Mouse (Mus musculus): Measurements from ENCODE around the gene Dync2li1.

Dync2li1 gene

GRCm38 (mm10) chr17:84611971-84612370 lies 14.3 kb upstream of the Dync2li1 start:
- peak in 1 of 2 experiments; percentile 42 for DNase-seq

DNA sequence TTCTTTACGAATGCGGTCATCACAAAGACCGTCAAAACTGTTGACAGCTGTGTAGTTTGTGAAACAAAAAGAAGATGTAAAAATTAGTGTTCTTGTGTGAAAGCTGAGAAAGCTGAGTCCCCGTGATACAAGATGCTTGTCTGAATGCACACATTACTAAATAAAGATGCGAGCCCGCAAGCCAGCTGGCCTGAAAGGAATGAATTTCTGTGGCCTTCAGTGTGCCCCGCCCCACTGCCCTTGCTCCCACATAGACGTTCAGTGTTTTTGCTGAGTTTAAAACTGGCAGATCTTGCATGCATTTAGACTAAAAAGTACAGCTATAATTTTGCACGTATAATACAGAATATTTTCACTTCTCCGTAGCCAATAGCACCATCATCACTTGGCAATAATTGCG lies 10.5 kb upstream of the Dync2li1 start:
- no peak for DNase-seq

DNA sequence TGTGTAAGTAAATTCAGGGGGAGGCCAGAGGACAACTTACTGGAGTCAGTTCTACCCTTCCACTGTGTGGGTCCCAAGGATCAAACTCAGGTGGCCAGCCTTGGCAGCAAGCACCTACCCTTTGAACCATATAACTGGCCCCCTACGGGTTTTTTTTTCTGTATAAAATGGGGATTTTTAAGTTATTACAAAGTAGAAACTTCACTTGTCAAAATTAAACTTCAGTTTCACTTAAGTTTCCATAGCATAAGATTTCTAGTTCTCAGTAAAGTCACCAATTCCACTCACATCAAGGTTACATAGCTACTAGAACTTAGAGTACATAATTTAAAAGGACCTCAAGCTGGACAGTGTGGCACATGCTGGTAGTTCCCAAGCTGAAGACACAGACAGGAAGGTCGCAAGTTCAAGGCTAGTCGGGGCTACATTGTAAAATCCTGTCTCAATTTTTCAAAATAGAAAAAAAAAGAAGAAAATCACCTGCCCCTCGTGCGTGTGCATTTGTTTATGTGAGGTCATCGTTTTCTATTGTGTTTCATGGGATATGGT lies 9.7 kb upstream of the Dync2li1 start:
- DNase-seq: no peak

GRCm38 (mm10) chr17:84617953-84618352 lies 8.3 kb upstream of the Dync2li1 start:
- no peak for DNase-seq

DNA sequence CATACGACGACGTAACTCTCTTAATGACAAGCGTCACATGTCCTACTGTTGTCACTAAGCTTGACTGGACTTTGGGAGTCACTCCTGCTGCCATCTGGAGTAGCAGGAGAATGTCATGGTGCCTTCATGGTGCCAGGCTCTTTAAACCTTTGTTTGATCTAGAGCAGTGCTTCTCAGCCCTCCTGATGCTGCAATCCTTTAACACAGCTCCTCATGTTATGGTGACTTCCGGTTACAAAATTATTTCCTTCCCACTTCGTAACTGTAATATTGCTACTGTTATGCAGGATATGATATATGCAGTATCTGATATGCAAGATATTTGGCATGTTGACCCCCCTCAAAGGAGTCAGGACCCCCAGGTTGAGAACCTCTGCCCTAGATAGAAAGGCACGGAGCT lies 7.2 kb upstream of the Dync2li1 start:
- DNase-seq: no peak

DNA sequence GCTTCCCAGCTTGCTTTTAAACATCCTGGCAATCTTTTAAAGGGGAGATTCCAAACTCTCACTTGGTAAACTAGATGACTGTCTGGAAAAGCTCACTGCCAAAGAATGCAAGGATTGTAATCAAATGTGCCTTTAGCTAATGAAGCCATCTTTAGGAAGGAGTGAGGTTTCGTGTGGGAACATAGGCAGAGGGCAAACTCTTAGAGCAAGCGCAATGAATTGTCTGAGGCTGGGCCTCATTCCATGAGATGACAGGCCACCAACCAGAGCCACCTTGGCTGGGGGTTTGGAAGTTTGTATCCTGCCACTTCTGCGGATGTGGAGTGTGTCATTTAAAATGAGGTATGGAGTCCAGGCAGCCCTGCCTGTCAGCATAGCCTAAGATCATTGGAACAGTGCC lies 6.2 kb upstream of the Dync2li1 start:
- no peak for DNase-seq

GRCm38 (mm10) chr17:84620610-84621009 lies 5.7 kb upstream of the Dync2li1 start:
- DNase-seq: no peak

DNA sequence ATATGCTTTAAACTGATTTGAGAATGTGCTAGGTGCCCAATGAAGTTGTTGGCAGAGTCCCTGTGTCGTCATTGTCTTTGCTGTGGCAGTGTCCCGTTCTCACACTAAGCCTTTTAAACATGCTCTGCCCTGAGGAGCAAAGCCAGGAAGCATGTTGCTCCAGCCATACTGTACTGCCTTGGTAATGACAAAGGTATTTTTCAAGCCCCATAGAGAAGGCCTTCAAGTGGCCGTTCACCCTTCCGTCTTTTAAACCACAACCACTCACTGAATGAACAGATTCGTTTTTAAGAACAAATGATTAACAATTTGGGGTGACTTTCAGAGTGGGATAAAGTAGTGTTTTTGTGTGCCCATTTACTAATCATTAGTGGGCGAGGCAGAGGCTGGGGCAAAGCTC lies 5.1 kb upstream of the Dync2li1 start:
- DNase-seq: no peak

DNA sequence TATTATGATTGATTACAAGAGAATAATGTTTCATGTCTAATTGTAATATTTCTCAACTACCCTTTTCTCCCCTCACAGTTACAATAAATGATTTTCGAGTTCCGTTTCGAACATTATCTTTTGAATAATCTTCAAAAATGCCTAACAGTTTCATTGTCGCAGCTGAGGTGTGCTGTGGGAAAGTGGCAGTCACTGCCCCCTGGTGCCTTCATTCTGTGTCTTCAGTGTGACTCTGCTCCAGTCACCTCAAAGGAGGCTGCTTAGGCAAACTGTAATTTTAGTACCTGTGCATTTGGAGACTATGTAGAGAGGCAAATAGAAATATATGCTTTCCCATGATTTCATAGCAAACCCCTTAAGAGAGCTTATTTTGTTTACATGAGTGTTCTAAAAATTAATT lies 4.3 kb upstream of the Dync2li1 start:
- DNase-seq: no peak

DNA sequence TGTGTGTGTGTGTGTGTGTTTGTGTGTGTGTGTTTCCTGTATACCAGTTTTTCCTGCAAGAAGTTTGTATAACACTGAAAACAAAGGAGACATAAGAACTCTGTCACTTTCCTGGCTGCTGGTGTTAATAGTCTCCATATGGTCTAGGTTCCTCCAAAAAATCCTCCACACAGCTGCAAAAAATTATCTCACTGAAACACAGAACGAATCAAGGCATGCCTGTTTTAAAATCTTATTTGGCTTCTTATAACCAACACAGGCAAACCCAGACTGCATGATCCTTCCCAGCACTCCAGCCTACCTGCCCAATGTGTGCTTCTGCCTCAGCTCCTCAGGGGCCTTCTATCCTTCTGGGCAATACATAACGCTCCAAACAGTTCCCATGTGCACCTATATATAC lies 3.4 kb upstream of the Dync2li1 start:
- DNase-seq: no peak

GRCm38 (mm10) chr17:84626857-84627305 lies 585 bp downstream of the Dync2li1 start:
- DNase-seq: no peak

- DNase-seq: no peak
Measured at GRCm38 (mm10) chr17:84627721-84628120, 1.4 kb downstream of the Dync2li1 start.

GRCm38 (mm10) chr17:84628611-84629010 lies 2.3 kb downstream of the Dync2li1 start:
- no peak for DNase-seq

DNA sequence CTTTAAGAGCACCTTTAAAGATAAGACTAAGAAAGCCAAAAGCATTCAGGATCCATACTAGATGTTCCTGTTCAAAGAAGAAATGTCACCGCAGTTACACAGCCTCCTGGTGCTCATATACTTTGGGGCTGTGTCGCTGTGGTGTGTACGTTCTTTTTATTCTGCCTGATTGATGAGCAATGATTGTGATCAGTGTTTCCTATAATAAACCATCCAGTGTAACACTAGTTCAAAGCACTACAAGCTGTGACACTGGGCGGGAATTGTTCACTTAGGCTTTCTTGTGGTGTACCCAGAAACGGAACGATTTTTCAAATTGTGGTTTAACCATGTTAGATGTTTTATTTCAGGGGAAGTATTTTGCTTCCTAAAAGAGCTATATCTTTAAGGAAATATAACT lies 5.5 kb downstream of the Dync2li1 start:
- no peak for DNase-seq

DNA sequence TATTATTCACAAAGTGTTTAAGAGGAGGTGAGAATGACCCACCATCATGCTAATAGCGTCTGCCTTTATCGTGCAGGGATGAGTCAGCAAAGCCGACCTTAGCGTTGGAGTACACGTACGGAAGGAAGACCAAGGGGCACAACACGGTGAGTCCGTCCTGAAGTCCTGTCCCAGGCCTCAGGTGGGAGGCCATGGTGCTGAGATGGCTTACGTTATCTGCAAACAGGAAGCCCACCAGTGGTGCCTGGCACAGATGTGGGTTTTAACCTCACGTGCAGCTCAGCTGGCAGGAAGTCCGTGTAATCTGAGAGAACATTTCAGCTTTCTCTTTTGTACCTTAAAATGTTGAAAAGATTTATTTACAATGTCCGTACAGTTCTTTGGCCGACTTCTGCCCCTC lies 7.1 kb downstream of the Dync2li1 start:
- DNase-seq: no peak

GRCm38 (mm10) chr17:84636328-84636727 lies 10.0 kb downstream of the Dync2li1 start:
- DNase-seq: no peak

- DNase-seq: no peak
Measured at GRCm38 (mm10) chr17:84637971-84638370, 11.7 kb downstream of the Dync2li1 start.

DNA sequence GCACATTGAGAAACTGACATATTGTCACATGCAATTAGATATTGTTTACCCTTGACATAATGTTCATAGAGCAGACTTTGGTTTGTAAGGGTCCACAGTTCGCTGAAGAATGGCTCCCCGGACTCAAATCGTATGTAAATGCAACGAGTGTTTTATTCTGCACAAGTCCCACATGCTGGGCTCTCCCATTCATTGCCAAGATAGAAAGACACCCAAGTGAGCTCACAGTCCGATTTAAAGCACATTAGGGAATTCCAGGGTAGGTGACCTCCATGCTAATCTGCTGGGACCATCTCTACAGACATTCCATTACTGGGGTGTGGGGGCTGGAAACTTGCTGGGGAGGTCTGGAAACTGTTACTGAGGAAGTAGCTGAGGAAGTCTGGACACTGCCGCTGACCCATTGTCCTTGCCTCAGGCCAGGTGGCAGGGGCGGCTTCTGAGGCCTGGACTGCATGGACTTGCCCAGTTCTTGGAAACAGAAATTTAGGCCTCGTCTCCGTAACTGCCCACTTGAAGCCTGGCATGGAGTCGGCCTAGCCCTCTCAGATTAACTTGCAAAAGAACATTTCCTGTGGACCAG lies 13.6 kb downstream of the Dync2li1 start:
- no peak for DNase-seq

DNA sequence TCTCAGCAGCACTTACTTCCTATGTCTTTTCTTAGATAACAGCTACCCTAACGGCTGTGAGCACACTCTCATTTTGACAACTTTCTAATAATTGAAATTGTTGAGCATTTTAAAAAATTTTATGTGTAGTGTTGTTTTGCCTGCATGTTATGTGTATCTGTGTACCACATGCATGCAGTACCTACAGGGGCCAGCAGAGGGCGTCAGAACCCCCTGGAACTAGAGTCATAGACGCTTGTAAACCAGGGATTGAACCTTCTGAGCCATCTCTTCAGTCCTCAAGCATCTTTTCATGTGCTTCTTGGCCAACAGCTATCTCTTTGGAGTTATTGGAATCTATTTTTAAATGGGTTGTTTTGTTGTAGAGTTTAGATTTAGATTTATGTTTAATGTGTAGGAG lies 15.6 kb downstream of the Dync2li1 start:
- peak; percentile 59 to 83 for DNase-seq

DNA sequence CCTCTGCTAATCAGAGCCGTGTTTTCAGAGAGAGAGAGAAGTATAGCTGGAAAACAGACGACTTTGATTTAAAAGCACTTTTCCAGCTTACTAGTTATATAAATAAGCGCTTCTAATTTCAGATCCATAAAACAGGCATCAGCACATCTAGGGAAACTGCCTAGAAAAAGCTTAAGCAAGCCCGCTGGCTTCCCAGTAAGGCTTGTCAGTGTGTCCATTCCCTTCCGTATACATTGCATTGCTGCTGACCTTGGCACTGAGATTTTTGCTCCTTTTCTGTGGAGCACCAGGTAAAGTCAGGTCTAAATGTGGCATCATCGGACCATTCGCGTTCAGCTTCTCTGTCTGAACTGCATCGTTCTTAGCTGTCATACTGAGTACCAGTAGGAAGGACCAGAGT lies 16.0 kb downstream of the Dync2li1 start:
- no peak for DNase-seq

GRCm38 (mm10) chr17:84644292-84645050 lies 18.2 kb downstream of the Dync2li1 start:
- no peak for DNase-seq

- no peak for DNase-seq
Measured at GRCm38 (mm10) chr17:84645119-84645518, 18.8 kb downstream of the Dync2li1 start.

GRCm38 (mm10) chr17:84645894-84646293 lies 19.6 kb downstream of the Dync2li1 start:
- no peak for DNase-seq

DNA sequence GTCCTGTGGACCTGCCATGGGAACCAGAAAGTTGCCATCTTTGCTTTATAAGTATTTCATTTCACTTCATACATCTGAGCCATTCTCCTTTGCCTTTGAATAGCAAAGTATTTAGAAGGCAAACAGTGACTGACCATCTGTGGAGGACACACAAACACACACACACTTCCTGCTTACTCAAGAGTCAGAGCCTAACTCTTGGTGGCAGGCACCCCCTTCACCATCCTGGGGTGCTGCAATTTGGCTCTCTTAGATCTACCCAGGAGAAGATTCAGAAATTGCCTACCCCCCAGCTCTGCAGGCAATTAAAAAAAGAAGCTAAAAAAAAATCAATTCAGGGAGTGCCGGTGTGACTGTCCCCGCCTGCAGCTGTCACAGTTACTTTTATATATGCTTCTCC lies 20.2 kb downstream of the Dync2li1 start:
- no peak for DNase-seq

Data from kidney, postnatal 25 days (tissue).